Mouse (Mus musculus): ENCODE results near the gene Commd9. TPM values are rescaled to one million over a fixed set of nuclear protein-coding genes. Genes with fewer than 3 reads are reported as not detected.

Commd9 gene
- polyA plus RNA-seq, 1 experiment from 2014 or later, result 105 TPM

Other genes with a start within 250 kb of the Commd9 start
- 0.04 and 11.6 TPM in 2 replicates for gene Rag1, start 236.7 kb upstream of the Commd9 start, polyA plus RNA-seq (2015; fragmentation: Nextera tagmentation; extraction: Ambion mirVana)
- 50.1 and 53.8 TPM in 2 replicates for gene B230118H07Rik, start 236.7 kb upstream of the Commd9 start, polyA plus RNA-seq (2015; fragmentation: Nextera tagmentation; extraction: Ambion mirVana)
- 4.0 and 5.5 TPM in 2 replicates for gene Traf6, start 207.8 kb upstream of the Commd9 start, polyA plus RNA-seq (2015; fragmentation: Nextera tagmentation; extraction: Ambion mirVana)
- gene Prr5l, start 3.2 kb upstream of the Commd9 start, polyA plus RNA-seq (2015; fragmentation: Nextera tagmentation; extraction: Ambion mirVana), result 8.7 and 11.6 TPM in 2 replicates